Mouse (Mus musculus): ENCODE data around the gene Scgb1b15. TPM values are rescaled to one million over a fixed set of nuclear protein-coding genes. Genes with fewer than 3 reads are reported as not detected.
"Not testable (repeated sequence)": the region's sequence is repeated elsewhere in the genome, so short reads cannot be mapped to it uniquely, and the experiment has no call there.

The Scgb1b15 gene
- not detected in 2 replicates for polyA plus RNA-seq (2015; fragmentation: Nextera tagmentation; extraction: Ambion mirVana)

- H3K4me2 ChIP-seq; H3K4me3 ChIP-seq; H3K36me3 ChIP-seq; ATAC-seq (replicated peaks; ENCODE audit: insufficient number of reproducible peaks, insufficient read depth, low FRiP score, low read depth); H3K9me3 ChIP-seq (replicated peaks); H3K9ac ChIP-seq; H3K27me3 ChIP-seq; H3K27ac ChIP-seq; H3K4me1 ChIP-seq (replicated peaks): not testable (repeated sequence)
These were observed at the start of gene Scgb1b15 for GRCm38 (mm10) chr7:32836254-32836653. TSS of gene Scgb1b15 (plus strand) at chr7:32836554.

DNA sequence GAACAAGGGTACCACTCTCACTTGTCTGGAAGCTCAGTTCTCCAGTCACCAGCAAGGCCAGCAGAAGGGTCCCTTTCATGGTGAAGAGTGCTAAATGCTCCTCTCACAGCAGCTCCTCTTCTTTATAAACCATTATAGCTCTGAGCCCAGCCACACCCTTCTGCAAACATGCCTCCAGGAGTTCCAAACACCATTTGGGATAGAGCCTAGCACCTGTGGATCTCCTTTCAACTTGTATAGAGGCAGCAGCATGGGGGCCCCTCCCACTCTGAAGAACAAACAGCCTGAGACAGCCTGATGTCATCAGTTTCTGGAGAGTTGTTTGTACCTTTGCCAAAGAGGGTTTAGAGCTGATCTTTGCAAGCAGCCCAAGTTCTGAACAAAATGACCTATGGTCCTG lies 6.8 kb upstream of the Scgb1b15 start, which contains the start of gene Scgb2b15:
Gene Scgb2b15, minus strand, starts transcription at position 101 of the 400 bp plus-strand sequence.
- not testable (repeated sequence) for ATAC-seq (replicated peaks; ENCODE audit: insufficient number of reproducible peaks, insufficient read depth, low FRiP score, low read depth); H3K27me3 ChIP-seq; H3K9ac ChIP-seq; H3K27ac ChIP-seq; H3K4me1 ChIP-seq (replicated peaks); H3K9me3 ChIP-seq (replicated peaks); H3K4me2 ChIP-seq; H3K36me3 ChIP-seq; H3K4me3 ChIP-seq

Other genes starting within 250 kb of the Scgb1b15 start
- gene Scgb2b15, start 6.9 kb upstream of the Scgb1b15 start, polyA plus RNA-seq (2015; fragmentation: Nextera tagmentation; extraction: Ambion mirVana) = not detected in 2 replicates
- not detected in 2 replicates for gene Scgb2b17, start 220.0 kb downstream of the Scgb1b15 start, polyA plus RNA-seq (2015; fragmentation: Nextera tagmentation; extraction: Ambion mirVana)
- gene Scgb1b17, start 226.9 kb downstream of the Scgb1b15 start, polyA plus RNA-seq (2015; fragmentation: Nextera tagmentation; extraction: Ambion mirVana) = not detected in 2 replicates

Data from heart, embryonic 15.5 days (tissue).